Mouse (Mus musculus): ENCODE data around the gene Aadat.

GRCm38 (mm10) chr8:60594761-60595160 is 89.0 kb downstream of the Aadat start:
- TF ChIP-seq GATA1 (IDR thresholded peaks at IDR 0.05; ENCODE audit: borderline replicate concordance, low read length) (no peak), FLI1 (IDR thresholded peaks at IDR 0.05; ENCODE audit: low read length) (no peak)
